8 mouse cellular contexts compared by ENCODE assay signal in genomic region chr8:122284659-122285261, GRCm38 (mm10). TPM values are rescaled to one million over a fixed set of nuclear protein-coding genes. Genes with fewer than 3 reads are reported as not detected.
DNase-seq lines count a peak whose midpoint lies in the region; ATAC-seq lines count a peak whose summit lies in the region.

No protein-coding gene starts in this region.

- H3K4me1 ChIP-seq in embryonic facial prominence, embryonic 11.5 days (ENCODE audit: control insufficient read depth, insufficient read depth, low read length): peaks cover 16% of the 10 kb centered on the region

- peak overlapping the region; percentile 99 for H3K4me2 ChIP-seq in embryonic facial prominence, embryonic 11.5 days (ENCODE audit: low read depth, low read length)

- DNase-seq in lung, adult 18-20 months: peak; percentile 44 to 60
- DNase-seq in lung, postnatal 25 days (ENCODE audit: low spot score): no peak
- peak; percentile 58 for DNase-seq in embryonic facial prominence, embryonic 11.5 days (ENCODE audit: low spot score)
- peak; percentile 91 for DNase-seq in induced T-regulatory cell, adult 2 months (ENCODE audit: low read depth)
- peak; percentile 50 for DNase-seq in lung, postnatal 10 days
- DNase-seq in splenic B cell, adult 2 months (ENCODE audit: low read depth, low spot score): peak; percentile 79
- no peak for DNase-seq in layer of hippocampus, adult 9-10 months (ENCODE audit: low spot score)
- no peak for DNase-seq in left cerebral cortex, adult 9 months (ENCODE audit: low spot score in 2 of 2)

- WGBS in embryonic facial prominence, embryonic 11.5 days: 2% methylated on average over 21 of the region's 21 CpGs

- peaks cover 16% of the 10 kb centered on the region for H3K27me3 ChIP-seq in embryonic facial prominence, embryonic 11.5 days (ENCODE audit: control insufficient read depth, insufficient read depth, low read length)
- H3K27me3 ChIP-seq in splenic B cell, adult 2 months (ENCODE audit: control insufficient read depth, insufficient read depth, low read length, poor library complexity, severe bottlenecking): no peaks in the 10 kb centered on the region

- no peak for ATAC-seq in embryonic facial prominence, embryonic 11.5 days (replicated peaks; ENCODE audit: insufficient number of reproducible peaks, low FRiP score, low TSS enrichment, low read depth)

- peak overlapping the region; percentile 71 for H3K4me3 ChIP-seq in embryonic facial prominence, embryonic 11.5 days (ENCODE audit: low read depth, low read length)

- peak overlapping the region; percentile 40 for H3K9ac ChIP-seq in embryonic facial prominence, embryonic 11.5 days (replicated peaks; ENCODE audit: low read length)

- H3K36me3 ChIP-seq in embryonic facial prominence, embryonic 11.5 days (replicated peaks; ENCODE audit: control insufficient read depth, insufficient read depth, low read depth, low read length): no peaks in the 10 kb centered on the region
- H3K36me3 ChIP-seq in splenic B cell, adult 2 months (ENCODE audit: control insufficient read depth, insufficient read depth, low read length, poor library complexity, severe bottlenecking): no peaks in the 10 kb centered on the region

- no peaks in the 10 kb centered on the region for H3K9me3 ChIP-seq in embryonic facial prominence, embryonic 11.5 days (replicated peaks; ENCODE audit: control insufficient read depth, low read length)

- 0 out of 2 replicates have a peak overlapping the region, but pooled peaks have one; percentile 43 for H3K27ac ChIP-seq in embryonic facial prominence, embryonic 11.5 days (replicated peaks; ENCODE audit: low read depth, low read length)

RNA-seq across cellular contexts. Expression of gene Zfpm1, which starts 2.8 kb away (rescaled TPM):
- polyA plus RNA-seq in embryonic facial prominence, embryonic 11.5 days (2014; fragmentation: Nextera tagmentation; extraction: Ambion mirVana): 1.5 and 1.8 TPM in 2 replicates

Comparison
In these comparisons a context has a peak if more than half of its experiments do, and no peak if none do; other contexts are left out.
1. DNase-seq: peak in lung, adult 18-20 months (2 of 2), embryonic facial prominence, embryonic 11.5 days (single experiment), induced T-regulatory cell, adult 2 months (single experiment), lung, postnatal 10 days (single experiment) and splenic B cell, adult 2 months (single experiment); none in lung, postnatal 25 days (single experiment), layer of hippocampus, adult 9-10 months (single experiment) and left cerebral cortex, adult 9 months (0 of 2).